ENCODE assay signal across 27 mouse cellular contexts in genomic region chr7:144159556-144159955, GRCm38 (mm10).
A peak's percentile ranks its signal among the peaks of the same experiment; 100 is the strongest.
DNase-seq lines count a peak whose midpoint lies in the region; ATAC-seq and TF ChIP-seq lines count a peak whose summit lies in the region.
"Had no signal": no experiment of that assay in that cellular context is flagged by ENCODE, and none has a peak within 500 bp of the region (broad histone marks: within the 10 kb centered on the region; RNA-seq: fewer than 3 reads in every experiment).

No protein-coding gene starts in this region.

- H3K36me3 ChIP-seq in forebrain, embryonic 14.5 days (ENCODE audit: control insufficient read depth, insufficient read depth, low read length): no peaks in the 10 kb centered on the region
- H3K36me3 ChIP-seq in forebrain, embryonic 11.5 days (ENCODE audit: control insufficient read depth, insufficient read depth, low read length): no peaks in the 10 kb centered on the region
- no peaks in the 10 kb centered on the region for H3K36me3 ChIP-seq in midbrain, embryonic 15.5 days (replicated peaks)
- H3K36me3 ChIP-seq in midbrain, postnatal 0 days (ENCODE audit: insufficient read depth, low read length): no peaks in the 10 kb centered on the region
- no peaks in the 10 kb centered on the region for H3K36me3 ChIP-seq in forebrain, embryonic 16.5 days (ENCODE audit: control insufficient read depth, insufficient read depth)
- H3K36me3 ChIP-seq: kidney, embryonic 15.5 days; limb, embryonic 15.5 days; midbrain, embryonic 12.5 days; neural tube, embryonic 13.5 days had no signal

- DNase-seq in forebrain, embryonic 14.5 days (ENCODE audit: low spot score): peak; percentile 66
- no peak for DNase-seq in forebrain, embryonic 11.5 days (ENCODE audit: low spot score)
- DNase-seq in midbrain, postnatal 0 days (ENCODE audit: low spot score): no peak
- peak; percentile 51 for DNase-seq in layer of hippocampus, postnatal 36 days
- DNase-seq in heart, postnatal 10 days: no peak
- DNase-seq: adrenal gland, postnatal 14 days; cerebellum, adult 11 months; cerebellum, adult 9-11 months; gastrocnemius, adult 2 months; kidney, adult 11 months; kidney, postnatal 36 days; left cerebral cortex, postnatal 4 days; retina, postnatal 1 day; thymus, adult 2 months; thymus, postnatal 4 days had no signal

- WGBS in forebrain, embryonic 14.5 days: 54% methylated on average over 8 of the region's 8 CpGs
- WGBS in forebrain, embryonic 11.5 days: 90% methylated on average over 8 of the region's 8 CpGs
- WGBS in midbrain, embryonic 15.5 days: 69% methylated on average over 8 of the region's 8 CpGs
- WGBS in midbrain, postnatal 0 days: 69% methylated on average over 8 of the region's 8 CpGs
- WGBS in forebrain, embryonic 16.5 days: 27% methylated on average over 8 of the region's 8 CpGs

- peaks cover 9% of the 10 kb centered on the region for H3K4me1 ChIP-seq in forebrain, embryonic 14.5 days (ENCODE audit: control insufficient read depth, insufficient read depth, low read length)
- no peaks in the 10 kb centered on the region for H3K4me1 ChIP-seq in forebrain, embryonic 11.5 days (replicated peaks; ENCODE audit: control insufficient read depth, insufficient read depth, low read length)
- 0 out of 2 replicates have a peak, but pooled peaks cover 2% of the 10 kb centered on the region for H3K4me1 ChIP-seq in midbrain, embryonic 15.5 days
- no peaks in the 10 kb centered on the region for H3K4me1 ChIP-seq in midbrain, postnatal 0 days (ENCODE audit: insufficient read depth, low read length)
- peaks cover 25% of the 10 kb centered on the region for H3K4me1 ChIP-seq in forebrain, embryonic 16.5 days (replicated peaks; ENCODE audit: control insufficient read depth, insufficient read depth, low read length)
- H3K4me1 ChIP-seq: kidney, embryonic 15.5 days; limb, embryonic 15.5 days had no signal

- ATAC-seq in forebrain, embryonic 14.5 days: peak; percentile 83
- no peak for ATAC-seq in forebrain, embryonic 11.5 days (replicated peaks; ENCODE audit: low FRiP score)
- no peak for ATAC-seq in midbrain, embryonic 15.5 days (replicated peaks)
- no peak for ATAC-seq in midbrain, postnatal 0 days (ENCODE audit: low FRiP score)
- ATAC-seq in forebrain, embryonic 16.5 days: peak; percentile 92
- ATAC-seq: CD4-positive, CD25-positive, alpha-beta regulatory T cell, adult 4 months had no signal

- no peak overlapping the region for H3K4me3 ChIP-seq in forebrain, embryonic 14.5 days (ENCODE audit: low read depth, low read length)
- H3K4me3 ChIP-seq in forebrain, embryonic 11.5 days (ENCODE audit: low read depth, low read length): no peak overlapping the region
- H3K4me3 ChIP-seq in midbrain, embryonic 15.5 days: no peak overlapping the region
- H3K4me3 ChIP-seq in midbrain, postnatal 0 days (ENCODE audit: low read depth, low read length): no peak overlapping the region
- H3K4me3 ChIP-seq in forebrain, embryonic 16.5 days (replicated peaks; ENCODE audit: low read length): no peak overlapping the region
- H3K4me3 ChIP-seq: gastrocnemius, adult 2 months; kidney, embryonic 15.5 days; left cerebral cortex, adult 2 months; limb, embryonic 15.5 days; midbrain, embryonic 12.5 days; myocyte; neural tube, embryonic 13.5 days had no signal

- no peak overlapping the region for H3K9ac ChIP-seq in forebrain, embryonic 14.5 days (ENCODE audit: low read length)
- no peak overlapping the region for H3K9ac ChIP-seq in forebrain, embryonic 11.5 days (ENCODE audit: low read length)
- H3K9ac ChIP-seq in midbrain, embryonic 15.5 days: no peak overlapping the region
- no peak overlapping the region for H3K9ac ChIP-seq in midbrain, postnatal 0 days (replicated peaks; ENCODE audit: low read length, poor library complexity, severe bottlenecking)
- H3K9ac ChIP-seq in forebrain, embryonic 16.5 days (replicated peaks; ENCODE audit: low read depth, low read length): no peak overlapping the region
- H3K9ac ChIP-seq: kidney, embryonic 15.5 days; limb, embryonic 15.5 days; liver, embryonic 14.5 days; lung, embryonic 14.5 days; midbrain, embryonic 12.5 days; neural tube, embryonic 13.5 days had no signal

- H3K9me3 ChIP-seq in forebrain, embryonic 14.5 days (replicated peaks; ENCODE audit: control insufficient read depth, low read length): no peaks in the 10 kb centered on the region
- no peaks in the 10 kb centered on the region for H3K9me3 ChIP-seq in forebrain, embryonic 11.5 days (ENCODE audit: control insufficient read depth, low read length)
- H3K9me3 ChIP-seq in midbrain, embryonic 15.5 days: no peaks in the 10 kb centered on the region
- no peaks in the 10 kb centered on the region for H3K9me3 ChIP-seq in midbrain, postnatal 0 days (ENCODE audit: low read length)
- H3K9me3 ChIP-seq in forebrain, embryonic 16.5 days (ENCODE audit: control insufficient read depth, low read length): no peaks in the 10 kb centered on the region
- H3K9me3 ChIP-seq: kidney, embryonic 15.5 days; limb, embryonic 15.5 days; midbrain, embryonic 12.5 days; neural tube, embryonic 13.5 days had no signal

- intact Hi-C loops in heart, postnatal 10 days (cut with DNase I): no loop called here

- no peaks in the 10 kb centered on the region for H3K27me3 ChIP-seq in forebrain, embryonic 14.5 days (replicated peaks; ENCODE audit: control insufficient read depth, insufficient read depth, low read length)
- no peaks in the 10 kb centered on the region for H3K27me3 ChIP-seq in forebrain, embryonic 11.5 days (ENCODE audit: control insufficient read depth, insufficient read depth, low read length)
- no peaks in the 10 kb centered on the region for H3K27me3 ChIP-seq in midbrain, embryonic 15.5 days (replicated peaks)
- no peaks in the 10 kb centered on the region for H3K27me3 ChIP-seq in midbrain, postnatal 0 days (ENCODE audit: insufficient read depth, low read length)
- H3K27me3 ChIP-seq in forebrain, embryonic 16.5 days (replicated peaks; ENCODE audit: control insufficient read depth, insufficient read depth, low read length): no peaks in the 10 kb centered on the region
- H3K27me3 ChIP-seq: kidney, embryonic 15.5 days; limb, embryonic 15.5 days; midbrain, embryonic 12.5 days; neural tube, embryonic 13.5 days had no signal

- TF ChIP-seq CTCF in midbrain, postnatal 0 days (IDR thresholded peaks at IDR 0.05): no peak

- H3K27ac ChIP-seq in forebrain, embryonic 14.5 days (ENCODE audit: low read depth, low read length): peak overlapping the region; percentile 60; the same call in 1 of the 2 replicates
- no peak overlapping the region for H3K27ac ChIP-seq in forebrain, embryonic 11.5 days (ENCODE audit: low read depth, low read length)
- 0 out of 2 replicates have a peak overlapping the region, but pooled peaks have one; percentile 21 for H3K27ac ChIP-seq in midbrain, embryonic 15.5 days
- no peak overlapping the region for H3K27ac ChIP-seq in midbrain, postnatal 0 days (ENCODE audit: low read depth, low read length)
- peak overlapping the region; percentile 76 for H3K27ac ChIP-seq in forebrain, embryonic 16.5 days (ENCODE audit: low read length)
- H3K27ac ChIP-seq: gastrocnemius, adult 2 months; kidney, embryonic 15.5 days; left cerebral cortex, adult 2 months; limb, embryonic 15.5 days; liver, embryonic 14.5 days; midbrain, embryonic 12.5 days; neural tube, embryonic 13.5 days; stomach, postnatal 0 days had no signal

- no peak overlapping the region for H3K4me2 ChIP-seq in forebrain, embryonic 14.5 days (ENCODE audit: low read length)
- H3K4me2 ChIP-seq in forebrain, embryonic 11.5 days (ENCODE audit: low read depth, low read length, severe bottlenecking): no peak overlapping the region
- H3K4me2 ChIP-seq in midbrain, embryonic 15.5 days: no peak overlapping the region
- no peak overlapping the region for H3K4me2 ChIP-seq in midbrain, postnatal 0 days (ENCODE audit: low read depth, low read length, poor library complexity, severe bottlenecking)
- H3K4me2 ChIP-seq in forebrain, embryonic 16.5 days (ENCODE audit: low read length): no peak overlapping the region
- H3K4me2 ChIP-seq: kidney, embryonic 15.5 days; limb, embryonic 15.5 days; lung, embryonic 14.5 days; midbrain, embryonic 12.5 days; neural tube, embryonic 13.5 days had no signal

Comparison
In these comparisons a context has a peak if more than half of its experiments do, and no peak if none do; other contexts are left out.
1. ATAC-seq: peak in forebrain, embryonic 14.5 days (single experiment) and forebrain, embryonic 16.5 days (single experiment); none in forebrain, embryonic 11.5 days (single experiment), midbrain, embryonic 15.5 days (single experiment) and midbrain, postnatal 0 days (single experiment).
2. DNase-seq: peak in forebrain, embryonic 14.5 days (single experiment) and layer of hippocampus, postnatal 36 days (2 of 2); none in forebrain, embryonic 11.5 days (single experiment), midbrain, postnatal 0 days (single experiment) and heart, postnatal 10 days (0 of 2).
3. H3K27ac ChIP-seq: peak in forebrain, embryonic 14.5 days (single experiment), midbrain, embryonic 15.5 days (single experiment) and forebrain, embryonic 16.5 days (single experiment); none in forebrain, embryonic 11.5 days (single experiment) and midbrain, postnatal 0 days (single experiment).